Mouse (Mus musculus): ENCODE results near the gene Dvl3. TPM values are rescaled to one million over a fixed set of nuclear protein-coding genes. Genes with fewer than 3 reads are reported as not detected.

The Dvl3 gene
- polyA plus RNA-seq, 1 experiment from 2014 or later: 42.8 TPM

DNA sequence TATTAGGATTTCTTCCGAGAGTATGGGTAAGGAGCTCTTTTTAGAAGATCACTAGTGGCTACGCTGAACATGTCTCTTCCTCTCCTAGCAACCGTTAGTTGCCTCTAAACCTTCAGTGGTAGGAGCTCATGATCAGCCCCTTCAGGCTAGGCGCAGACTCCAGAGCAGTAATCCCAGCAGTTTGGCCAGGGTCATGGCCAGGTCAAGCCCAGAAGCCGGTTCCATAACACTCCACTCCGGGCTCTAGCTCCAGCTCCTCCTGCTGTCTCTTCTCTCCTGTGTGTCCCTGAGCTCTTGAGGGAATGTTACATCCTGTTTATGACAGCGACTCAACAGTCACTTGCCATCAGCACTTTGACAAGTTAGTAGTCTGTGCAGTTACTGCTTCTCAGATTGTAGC is 40.6 kb downstream of the Dvl3 start:
- Histone ChIP-seq H3K9me3 (ENCODE audit: control insufficient read depth, low read length) (no peaks in the 10 kb centered on the region), H3K4me1 (replicated peaks; ENCODE audit: control insufficient read depth, insufficient read depth, low read length) (no peaks in the 10 kb centered on the region), H3K36me3 (ENCODE audit: control insufficient read depth, insufficient read depth, low read length) (peaks cover 2% of the 10 kb centered on the region), H3K9ac (ENCODE audit: low read length) (no peak overlapping the region), H3K27ac (ENCODE audit: low read depth, low read length) (no peak overlapping the region), H3K4me2 (ENCODE audit: low read depth, low read length, severe bottlenecking) (no peak overlapping the region), H3K4me3 (ENCODE audit: low read depth, low read length) (no peak overlapping the region), H3K27me3 (ENCODE audit: control insufficient read depth, insufficient read depth, low read length) (no peaks in the 10 kb centered on the region)
- ATAC-seq (replicated peaks; ENCODE audit: low FRiP score) (no peak), DNase-seq (ENCODE audit: low spot score) (no peak)
- 88% methylated on average over 7 of the region's 7 CpGs for WGBS

DNA sequence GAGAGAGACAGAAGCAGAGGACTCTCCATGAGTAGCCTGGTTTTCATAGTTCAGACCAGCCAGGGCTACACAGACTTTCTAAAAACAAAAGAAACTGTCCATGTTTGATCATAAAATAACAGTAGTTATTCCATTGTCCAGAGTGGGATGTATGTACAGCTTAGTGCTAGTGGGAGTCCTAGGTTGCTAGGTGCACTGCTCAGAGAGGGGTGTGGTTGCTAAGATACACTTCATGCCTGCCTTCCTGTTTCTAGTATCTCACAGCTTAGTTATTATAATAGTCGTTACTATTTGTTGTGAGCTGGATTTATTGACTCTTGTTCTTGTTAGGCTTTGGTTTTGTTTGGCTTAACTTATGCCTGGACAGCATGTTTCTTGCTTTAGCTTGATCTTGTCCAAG is 48.3 kb downstream of the Dvl3 start:
- DNase-seq (ENCODE audit: low spot score) (no peak), ATAC-seq (replicated peaks; ENCODE audit: low FRiP score) (no peak)
- 80% methylated on average over 1 of the region's 1 CpGs for WGBS
- Histone ChIP-seq H3K4me1 (replicated peaks; ENCODE audit: control insufficient read depth, insufficient read depth, low read length) (no peaks in the 10 kb centered on the region), H3K27me3 (ENCODE audit: control insufficient read depth, insufficient read depth, low read length) (no peaks in the 10 kb centered on the region), H3K27ac (ENCODE audit: low read depth, low read length) (no peak overlapping the region), H3K9me3 (ENCODE audit: control insufficient read depth, low read length) (no peaks in the 10 kb centered on the region), H3K4me2 (ENCODE audit: low read depth, low read length, severe bottlenecking) (no peak overlapping the region), H3K9ac (ENCODE audit: low read length) (no peak overlapping the region), H3K4me3 (ENCODE audit: low read depth, low read length) (no peak overlapping the region), H3K36me3 (ENCODE audit: control insufficient read depth, insufficient read depth, low read length) (no peaks in the 10 kb centered on the region; the same call in none of the 2 replicates)

Other genes with a start within 250 kb of the Dvl3 start
- gene Parl, start 214.6 kb upstream of the Dvl3 start, polyA plus RNA-seq (2014; fragmentation: Nextera tagmentation; extraction: Ambion mirVana): 103 and 107 TPM in 2 replicates
- not detected in 2 replicates for gene Cyp2ab1, start 191.6 kb upstream of the Dvl3 start, polyA plus RNA-seq (2014; fragmentation: Nextera tagmentation; extraction: Ambion mirVana)
- 68.8 and 68.9 TPM in 2 replicates for gene Abcc5, start 90.6 kb upstream of the Dvl3 start, polyA plus RNA-seq (2014; fragmentation: Nextera tagmentation; extraction: Ambion mirVana)
- 135 and 138 TPM in 2 replicates for gene Eif2b5, start 18.2 kb upstream of the Dvl3 start, polyA plus RNA-seq (2014; fragmentation: Nextera tagmentation; extraction: Ambion mirVana)
- 797 and 824 TPM in 2 replicates for gene Ap2m1, start 18.5 kb downstream of the Dvl3 start, polyA plus RNA-seq (2014; fragmentation: Nextera tagmentation; extraction: Ambion mirVana)
- 51.6 and 55.9 TPM in 2 replicates for gene Abcf3, start 31.6 kb downstream of the Dvl3 start, polyA plus RNA-seq (2014; fragmentation: Nextera tagmentation; extraction: Ambion mirVana)
- gene Vwa5b2, start 72.5 kb downstream of the Dvl3 start, polyA plus RNA-seq (2014; fragmentation: Nextera tagmentation; extraction: Ambion mirVana): 0.80 and 1.4 TPM in 2 replicates
- 28.2 and 30.8 TPM in 2 replicates for gene Eef1akmt4, start 94.6 kb downstream of the Dvl3 start, polyA plus RNA-seq (2014; fragmentation: Nextera tagmentation; extraction: Ambion mirVana)
- 0.68 TPM in 1 of 2 replicates, not detected in the other for gene Gm49333, start 94.6 kb downstream of the Dvl3 start, polyA plus RNA-seq (2014; fragmentation: Nextera tagmentation; extraction: Ambion mirVana)
- 46.9 and 58.9 TPM in 2 replicates for gene Alg3, start 94.8 kb downstream of the Dvl3 start, polyA plus RNA-seq (2014; fragmentation: Nextera tagmentation; extraction: Ambion mirVana)
- gene Camk2n2, start 104.3 kb downstream of the Dvl3 start, polyA plus RNA-seq (2014; fragmentation: Nextera tagmentation; extraction: Ambion mirVana): 5.0 and 5.3 TPM in 2 replicates
- gene Ece2, start 112.8 kb downstream of the Dvl3 start, polyA plus RNA-seq (2014; fragmentation: Nextera tagmentation; extraction: Ambion mirVana): 4.9 and 5.6 TPM in 2 replicates
- gene Psmd2, start 134.7 kb downstream of the Dvl3 start, polyA plus RNA-seq (2014; fragmentation: Nextera tagmentation; extraction: Ambion mirVana): 469 and 503 TPM in 2 replicates
- 186 and 187 TPM in 2 replicates for gene Eif4g1, start 151.3 kb downstream of the Dvl3 start, polyA plus RNA-seq (2014; fragmentation: Nextera tagmentation; extraction: Ambion mirVana)
- 15.2 and 16.3 TPM in 2 replicates for gene Fam131a, start 176.3 kb downstream of the Dvl3 start, polyA plus RNA-seq (2014; fragmentation: Nextera tagmentation; extraction: Ambion mirVana)
- gene Polr2h, start 200.7 kb downstream of the Dvl3 start, polyA plus RNA-seq (2014; fragmentation: Nextera tagmentation; extraction: Ambion mirVana): 116 and 121 TPM in 2 replicates
- gene Clcn2, start 200.8 kb downstream of the Dvl3 start, polyA plus RNA-seq (2014; fragmentation: Nextera tagmentation; extraction: Ambion mirVana): 16.5 and 20.5 TPM in 2 replicates
- gene Chrd, start 216.1 kb downstream of the Dvl3 start, polyA plus RNA-seq (2014; fragmentation: Nextera tagmentation; extraction: Ambion mirVana): 1.9 and 2.3 TPM in 2 replicates
- gene Thpo, start 217.5 kb downstream of the Dvl3 start, polyA plus RNA-seq (2014; fragmentation: Nextera tagmentation; extraction: Ambion mirVana): 0.24 and 0.51 TPM in 2 replicates

Data from forebrain, embryonic 11.5 days (tissue).